Mouse (Mus musculus) limb, embryonic 13.5 days (tissue): ENCODE measurements at regions not wholly inside any gene's neighbourhood (a gene's known extent, or its start where the extent isn't known, plus 50 kb on each side); places are given as distances from the start of the nearest gene placed in this dataset.

Experiments
- ATAC-seq: fragments of 200-750 bp; cut with Nextera tagmentation; 2 replicates; pipeline ENCODE4 v1.8.0; 2017; ENCODE audit warnings: low read depth, moderate number of reproducible peaks, moderate TSS enrichment; ENCODE audit not compliant: low FRiP score
- H3K27ac ChIP-seq: fragments of 300-500 bp; sonication (generic); 2 replicates; pipeline ENCODE4 v1.5.1; 2015; ENCODE audit warnings: inconsistent platforms, mild to moderate bottlenecking, moderate library complexity
- H3K27me3 ChIP-seq: fragments of 300-500 bp; sonication (generic); 2 replicates; pipeline ENCODE4 v1.6.1; 2015; ENCODE audit warnings: mild to moderate bottlenecking, inconsistent platforms
- H3K36me3 ChIP-seq: fragments of 300-500 bp; sonication (generic); 2 replicates; pipeline ENCODE4 v1.6.1; 2015; ENCODE audit warnings: inconsistent platforms, mild to moderate bottlenecking, moderate library complexity
- H3K4me1 ChIP-seq: fragments of 300-500 bp; sonication (generic); 2 replicates; pipeline ENCODE4 v1.6.1; 2015; ENCODE audit warnings: inconsistent platforms
- H3K4me2 ChIP-seq: fragments of 300-500 bp; sonication (generic); replicated peaks from 2 replicates; pipeline ENCODE4 v1.6.1; 2015; ENCODE audit warnings: inconsistent platforms, mild to moderate bottlenecking, moderate library complexity
- H3K4me3 ChIP-seq: fragments of 300-500 bp; sonication (generic); 2 replicates; pipeline ENCODE4 v1.5.1; 2015; ENCODE audit warnings: moderate library complexity, mild to moderate bottlenecking, inconsistent platforms
- H3K9ac ChIP-seq: fragments of 300-500 bp; sonication (generic); 2 replicates; pipeline ENCODE4 v1.6.1; 2015; ENCODE audit warnings: mild to moderate bottlenecking, inconsistent platforms
- H3K9me3 ChIP-seq: fragments of 300-500 bp; sonication (generic); 2 replicates; pipeline ENCODE4 v1.6.1; 2016; ENCODE audit warnings: inconsistent platforms
- WGBS: fragments of 180-500 bp; shearing (Covaris S2); methylation state at CpG from one replicate; pipeline ENCODE4 v1.1.7; 2015; 5-methylcytosine and 5-hydroxymethylcytosine counted together

- H3K27me3 ChIP-seq: peaks cover 17% of the 10 kb centered on the region; the same call in 1 of the 2 replicates
- H3K4me3 ChIP-seq: no peak overlapping the region
- no peak overlapping the region for H3K27ac ChIP-seq
- ATAC-seq: peak; percentile 68; the same call in 1 of the 2 replicates
- no peaks in the 10 kb centered on the region for H3K36me3 ChIP-seq
- H3K4me2 ChIP-seq: no peak overlapping the region
- peaks cover 24% of the 10 kb centered on the region for H3K4me1 ChIP-seq
- no peak overlapping the region for H3K9ac ChIP-seq
- H3K9me3 ChIP-seq: no peaks in the 10 kb centered on the region
- 16% methylated on average over 7 of the region's 7 CpGs for WGBS
These were observed 267.6 kb downstream of the Rnf152 start for GRCm38 (mm10) chr1:105088765-105089520.

- Histone ChIP-seq H3K27me3 (peaks cover 17% of the 10 kb centered on the region; the same call in 1 of the 2 replicates), H3K4me1 (peaks cover 18% of the 10 kb centered on the region), H3K36me3 (no peaks in the 10 kb centered on the region), H3K9me3 (no peaks in the 10 kb centered on the region), H3K4me2 (no peak overlapping the region), H3K27ac (no peak overlapping the region), H3K4me3 (no peak overlapping the region), H3K9ac (no peak overlapping the region)
- no peak for ATAC-seq
- 30% methylated on average over 1 of the region's 1 CpGs for WGBS
These were observed 268.9 kb downstream of the Rnf152 start for GRCm38 (mm10) chr1:105087623-105088022.

- Histone ChIP-seq H3K36me3 (no peaks in the 10 kb centered on the region), H3K27me3 (peaks cover 11% of the 10 kb centered on the region; the same call in 1 of the 2 replicates), H3K27ac (no peak overlapping the region), H3K4me2 (no peak overlapping the region), H3K9ac (no peak overlapping the region), H3K9me3 (no peaks in the 10 kb centered on the region), H3K4me3 (no peak overlapping the region), H3K4me1 (peaks cover 17% of the 10 kb centered on the region)
- no peak for ATAC-seq
- WGBS: 89% methylated on average over 3 of the region's 3 CpGs
These were observed 272.0 kb downstream of the Rnf152 start for GRCm38 (mm10) chr1:105084556-105084955.

GRCm38 (mm10) chr1:105083551-105084103 lies 272.9 kb downstream of the Rnf152 start:
- H3K4me2 ChIP-seq: no peak overlapping the region
- peaks cover 11% of the 10 kb centered on the region; the same call in 1 of the 2 replicates for H3K27me3 ChIP-seq
- H3K27ac ChIP-seq: no peak overlapping the region
- ATAC-seq: peak; percentile 28; the same call in 1 of the 2 replicates
- no peak overlapping the region for H3K9ac ChIP-seq
- H3K4me1 ChIP-seq: peaks cover 7% of the 10 kb centered on the region
- no peaks in the 10 kb centered on the region for H3K9me3 ChIP-seq
- WGBS: 42% methylated on average over 6 of the region's 6 CpGs
- H3K4me3 ChIP-seq: no peak overlapping the region
- H3K36me3 ChIP-seq: no peaks in the 10 kb centered on the region

DNA sequence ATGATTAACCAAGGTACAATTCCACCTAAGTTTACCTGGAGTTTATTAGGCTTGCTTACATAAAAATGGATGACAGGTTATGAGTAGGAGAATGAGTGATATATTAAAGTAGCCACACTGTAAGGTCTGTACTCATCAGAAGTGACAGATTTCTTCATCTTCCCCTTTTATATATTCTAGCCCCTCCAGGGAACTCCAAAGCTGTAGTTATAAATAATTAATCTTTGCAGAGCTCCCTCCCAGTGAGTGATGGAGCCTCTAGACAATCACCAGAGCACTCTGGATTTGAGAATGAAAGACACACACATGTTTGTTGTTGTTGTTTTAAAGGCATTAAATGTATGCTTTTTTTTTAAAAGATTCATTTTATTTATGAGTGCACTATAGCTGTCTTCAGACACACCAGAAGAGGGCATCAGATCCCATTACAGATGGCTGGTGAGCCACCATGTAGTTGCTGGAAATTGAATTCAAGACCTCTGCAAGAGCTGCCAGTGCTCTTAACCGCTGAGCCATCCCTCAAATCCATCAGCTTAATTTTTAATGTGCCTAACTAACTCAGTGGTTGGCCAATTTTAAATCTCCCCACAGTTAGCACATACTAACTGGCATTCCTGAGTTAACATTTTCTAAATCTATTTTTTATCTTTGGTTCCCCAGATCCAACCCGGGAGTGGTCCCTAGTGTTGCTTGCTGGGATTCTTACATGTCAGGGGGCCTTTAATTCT lies 273.5 kb downstream of the Rnf152 start:
- no peak for ATAC-seq
- H3K9ac ChIP-seq: no peak overlapping the region
- peaks cover 11% of the 10 kb centered on the region; the same call in 1 of the 2 replicates for H3K27me3 ChIP-seq
- WGBS: 59% methylated on average over 2 of the region's 2 CpGs
- no peak overlapping the region for H3K4me3 ChIP-seq
- H3K9me3 ChIP-seq: no peaks in the 10 kb centered on the region
- peaks cover 5% of the 10 kb centered on the region; the same call in 1 of the 2 replicates for H3K4me1 ChIP-seq
- H3K27ac ChIP-seq: no peak overlapping the region
- H3K36me3 ChIP-seq: no peaks in the 10 kb centered on the region
- H3K4me2 ChIP-seq: no peak overlapping the region

- no peak overlapping the region for H3K4me2 ChIP-seq
- H3K36me3 ChIP-seq: no peaks in the 10 kb centered on the region
- H3K4me1 ChIP-seq: no peaks in the 10 kb centered on the region
- no peaks in the 10 kb centered on the region for H3K9me3 ChIP-seq
- no peak overlapping the region for H3K4me3 ChIP-seq
- H3K27me3 ChIP-seq: peaks cover 8% of the 10 kb centered on the region; the same call in 1 of the 2 replicates
- no peak overlapping the region for H3K27ac ChIP-seq
- ATAC-seq: no peak
- no peak overlapping the region for H3K9ac ChIP-seq
- 22% methylated on average over 2 of the region's 2 CpGs for WGBS
These were observed 274.6 kb downstream of the Rnf152 start for GRCm38 (mm10) chr1:105081942-105082341.

DNA sequence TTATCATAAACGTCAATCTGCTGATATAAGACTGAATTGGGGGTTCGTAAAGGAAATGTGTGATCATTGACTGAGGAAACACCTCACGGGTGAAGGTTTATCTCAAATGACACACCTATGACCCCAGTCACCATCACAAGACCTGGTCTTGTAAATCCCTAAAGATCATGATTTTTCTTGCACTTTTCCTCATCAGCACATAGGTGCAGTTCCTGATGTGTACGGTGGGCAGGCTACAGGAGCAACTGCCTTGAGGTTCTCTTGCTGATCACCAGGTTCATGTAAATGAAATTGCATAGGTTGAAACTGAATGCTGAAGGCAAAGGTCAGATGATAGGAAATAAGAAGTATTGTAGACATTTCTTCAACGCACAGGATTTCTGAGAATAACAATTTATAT lies 277.1 kb downstream of the Rnf152 start:
- Histone ChIP-seq H3K36me3 (no peaks in the 10 kb centered on the region), H3K9ac (no peak overlapping the region), H3K9me3 (no peaks in the 10 kb centered on the region), H3K4me2 (no peak overlapping the region), H3K27me3 (no peaks in the 10 kb centered on the region), H3K4me1 (no peaks in the 10 kb centered on the region), H3K4me3 (no peak overlapping the region), H3K27ac (no peak overlapping the region)
- ATAC-seq: no peak
- 83% methylated on average over 5 of the region's 5 CpGs for WGBS

- 88% methylated on average over 3 of the region's 3 CpGs for WGBS
- Histone ChIP-seq H3K9me3 (no peaks in the 10 kb centered on the region), H3K36me3 (no peaks in the 10 kb centered on the region), H3K4me3 (no peak overlapping the region), H3K27ac (no peak overlapping the region), H3K27me3 (no peaks in the 10 kb centered on the region), H3K9ac (no peak overlapping the region), H3K4me1 (no peaks in the 10 kb centered on the region), H3K4me2 (no peak overlapping the region)
- no peak for ATAC-seq
These were observed 280.8 kb downstream of the Rnf152 start for GRCm38 (mm10) chr1:105075728-105076127.

- Histone ChIP-seq H3K27ac (no peak overlapping the region), H3K4me3 (no peak overlapping the region), H3K9me3 (no peaks in the 10 kb centered on the region), H3K9ac (no peak overlapping the region), H3K4me2 (no peak overlapping the region), H3K36me3 (no peaks in the 10 kb centered on the region), H3K27me3 (no peaks in the 10 kb centered on the region), H3K4me1 (no peaks in the 10 kb centered on the region)
- 84% methylated on average over 1 of the region's 1 CpGs for WGBS
- ATAC-seq: no peak
These were observed 282.2 kb downstream of the Rnf152 start for GRCm38 (mm10) chr1:105074326-105074725.

GRCm38 (mm10) chr1:105070661-105071455 lies 285.7 kb downstream of the Rnf152 start:
- Histone ChIP-seq H3K9me3 (no peaks in the 10 kb centered on the region), H3K27me3 (no peaks in the 10 kb centered on the region), H3K4me1 (peaks cover 6% of the 10 kb centered on the region), H3K9ac (no peak overlapping the region), H3K4me2 (no peak overlapping the region), H3K36me3 (no peaks in the 10 kb centered on the region), H3K27ac (no peak overlapping the region), H3K4me3 (no peak overlapping the region)
- 53% methylated on average over 3 of the region's 3 CpGs for WGBS
- ATAC-seq: no peak

DNA sequence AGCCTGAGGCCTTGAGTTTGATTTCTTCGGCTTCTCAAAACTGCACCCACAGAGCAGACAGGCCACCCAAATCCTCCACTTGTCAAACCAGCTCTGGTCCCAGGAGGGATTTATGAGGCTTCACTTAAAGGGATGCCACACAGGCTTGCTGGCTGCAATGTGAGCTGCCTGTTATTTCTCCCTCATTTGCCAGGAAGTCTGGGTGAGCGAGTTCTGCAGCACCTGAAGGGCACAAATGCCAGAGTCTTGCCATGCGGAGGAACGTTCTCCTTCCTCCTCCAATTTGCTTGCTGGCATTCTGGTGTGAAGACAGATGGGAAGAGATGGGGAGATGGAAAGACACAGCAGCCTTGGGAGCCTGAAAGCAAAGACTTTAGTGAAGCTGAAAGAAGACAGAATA lies 288.6 kb downstream of the Rnf152 start:
- Histone ChIP-seq H3K9me3 (no peaks in the 10 kb centered on the region), H3K36me3 (no peaks in the 10 kb centered on the region), H3K9ac (no peak overlapping the region), H3K4me2 (no peak overlapping the region), H3K4me1 (peaks cover 6% of the 10 kb centered on the region), H3K27me3 (no peaks in the 10 kb centered on the region), H3K4me3 (no peak overlapping the region), H3K27ac (no peak overlapping the region)
- no peak for ATAC-seq
- 35% methylated on average over 4 of the region's 4 CpGs for WGBS
